Mouse (Mus musculus) E14TG2a.4 (cell line): ENCODE measurements around the gene Tns3.

Experiments used
- CTCF ChIP-seq: conservative IDR thresholded peaks from 2 replicates; pipeline ENCODE4 v1.5.1; 2014; ENCODE audit warnings: low read length
- NANOG ChIP-seq: IDR thresholded peaks from 2 replicates; pipeline ENCODE4 v1.6.1; 2014; ENCODE audit warnings: borderline replicate concordance, low read length, mixed read lengths
- POU5F1 ChIP-seq: IDR thresholded peaks from 2 replicates; pipeline ENCODE4 v1.6.1; 2014; ENCODE audit warnings: low read length, borderline replicate concordance

DNA sequence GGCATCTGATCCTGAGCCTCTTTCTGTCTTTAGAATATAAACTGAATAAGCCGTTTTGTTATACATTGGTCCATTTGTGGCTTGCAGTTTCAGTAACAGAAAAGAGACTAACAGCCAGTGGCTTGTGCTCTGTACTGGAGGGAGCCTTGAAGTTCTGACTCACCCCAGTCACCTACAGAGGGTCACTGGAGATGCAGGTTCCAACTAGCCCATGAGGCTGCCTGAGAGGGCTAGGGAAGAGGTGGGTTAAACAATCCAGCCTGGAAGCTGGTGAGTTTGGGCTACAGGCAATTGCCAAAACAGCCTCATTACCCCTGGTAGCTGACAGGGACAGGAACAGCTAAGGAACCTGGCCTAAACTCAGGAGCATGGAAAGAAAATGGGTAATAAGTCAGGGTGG lies 21.7 kb upstream of the Tns3 start:
- TF ChIP-seq CTCF (no peak), POU5F1 (no peak), NANOG (no peak)
